Mouse (Mus musculus): ENCODE measurements around the gene Itpkb.

The Itpkb gene

GRCm38 (mm10) chr1:180449641-180450040 is 119.4 kb downstream of the Itpkb start:
- no peak for DNase-seq (ENCODE audit: extremely low spot score, low spot score)

- no peak for DNase-seq (ENCODE audit: extremely low spot score, low spot score)
These were observed 128.0 kb downstream of the Itpkb start for GRCm38 (mm10) chr1:180458274-180458673.

GRCm38 (mm10) chr1:180458680-180459079 is 128.4 kb downstream of the Itpkb start:
- DNase-seq (ENCODE audit: extremely low spot score, low spot score): no peak

- DNase-seq (ENCODE audit: extremely low spot score, low spot score): no peak
These were observed 130.4 kb downstream of the Itpkb start for GRCm38 (mm10) chr1:180460721-180461120.

- DNase-seq (ENCODE audit: extremely low spot score, low spot score): no peak
These were observed 132.1 kb downstream of the Itpkb start for GRCm38 (mm10) chr1:180462396-180462795.

GRCm38 (mm10) chr1:180462983-180463475 is 132.7 kb downstream of the Itpkb start:
- no peak for DNase-seq (ENCODE audit: extremely low spot score, low spot score)

GRCm38 (mm10) chr1:180464357-180464756 is 134.1 kb downstream of the Itpkb start:
- no peak for DNase-seq (ENCODE audit: extremely low spot score, low spot score)

- DNase-seq (ENCODE audit: extremely low spot score, low spot score): no peak
These were observed 135.3 kb downstream of the Itpkb start for GRCm38 (mm10) chr1:180465620-180466019.

- DNase-seq (ENCODE audit: extremely low spot score, low spot score): no peak
These were observed 137.7 kb downstream of the Itpkb start for GRCm38 (mm10) chr1:180468004-180468403.

GRCm38 (mm10) chr1:180473566-180473965 is 143.3 kb downstream of the Itpkb start:
- no peak for DNase-seq (ENCODE audit: extremely low spot score, low spot score)

All from neural tube, embryonic 10.5 days (tissue).